Mouse (Mus musculus): Measurements from ENCODE around the gene Rai14. TPM values are rescaled to one million over a fixed set of nuclear protein-coding genes. Genes with fewer than 3 reads are reported as not detected.

The Rai14 gene
- total and polyA plus RNA-seq, 3 experiments = not detected

DNA sequence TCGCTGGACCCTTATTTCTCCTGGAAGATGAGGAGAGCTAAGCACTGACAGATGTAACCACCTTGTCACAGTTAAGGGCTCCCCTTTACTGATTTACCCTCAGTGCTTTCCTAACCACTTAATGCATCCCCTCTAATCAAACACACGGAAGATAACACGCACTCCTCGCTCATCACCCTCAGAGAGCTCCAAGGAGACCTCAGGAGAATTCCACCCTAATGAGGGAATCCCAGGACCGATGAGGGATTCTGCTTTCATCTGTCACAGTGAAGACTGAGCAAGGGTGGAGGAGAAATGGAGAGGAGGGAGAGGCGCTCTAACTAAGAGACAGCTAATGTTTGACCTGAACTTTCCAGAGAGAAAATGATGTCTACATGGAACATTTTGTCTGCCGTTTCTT is 44.3 kb downstream of the Rai14 start:
- Histone ChIP-seq H3K79me2 (ENCODE audit: control insufficient read depth, insufficient read depth, low read length, poor library complexity) (no peaks in the 10 kb centered on the region), H3K9me3 (replicated peaks; ENCODE audit: insufficient read depth, low read length) (no peaks in the 10 kb centered on the region), H3K27me3 (ENCODE audit: control insufficient read depth in 1 of 2, insufficient read depth in 2 of 2, low read length in 2 of 2) (no peaks in the 10 kb centered on the region), H3K36me3 (ENCODE audit: control insufficient read depth in 1 of 2, insufficient read depth in 2 of 2, low read length in 2 of 2) (no peaks in the 10 kb centered on the region), H3K9ac (ENCODE audit: control insufficient read depth, low read depth, low read length, poor library complexity, severe bottlenecking) (no peak overlapping the region), H3K4me3 (ENCODE audit: control insufficient read depth in 1 of 2, insufficient read depth in 1 of 2, low read depth in 2 of 2, low read length in 2 of 2) (no peak overlapping the region), H3K4me1 (ENCODE audit: control insufficient read depth in 1 of 2, insufficient read depth in 2 of 2, low read length in 2 of 2) (no peaks in the 10 kb centered on the region), H3K27ac (ENCODE audit: control insufficient read depth, low read depth, low read length) (no peak overlapping the region)
- no peak for DNase-seq (ENCODE audit: low read depth, low spot score)
- TF ChIP-seq BHLHE40 (IDR thresholded peaks at IDR 0.05; ENCODE audit: borderline replicate concordance, low read depth, low read length) (no peak), JUND (IDR thresholded peaks at IDR 0.05; ENCODE audit: low read depth, low read length) (no peak), TAL1 (IDR thresholded peaks at IDR 0.05; ENCODE audit: low read length) (no peak), NRF1 (IDR thresholded peaks at IDR 0.05; ENCODE audit: insufficient read depth, low read depth, low read length, poor library complexity, severe bottlenecking) (no peak)

DNA sequence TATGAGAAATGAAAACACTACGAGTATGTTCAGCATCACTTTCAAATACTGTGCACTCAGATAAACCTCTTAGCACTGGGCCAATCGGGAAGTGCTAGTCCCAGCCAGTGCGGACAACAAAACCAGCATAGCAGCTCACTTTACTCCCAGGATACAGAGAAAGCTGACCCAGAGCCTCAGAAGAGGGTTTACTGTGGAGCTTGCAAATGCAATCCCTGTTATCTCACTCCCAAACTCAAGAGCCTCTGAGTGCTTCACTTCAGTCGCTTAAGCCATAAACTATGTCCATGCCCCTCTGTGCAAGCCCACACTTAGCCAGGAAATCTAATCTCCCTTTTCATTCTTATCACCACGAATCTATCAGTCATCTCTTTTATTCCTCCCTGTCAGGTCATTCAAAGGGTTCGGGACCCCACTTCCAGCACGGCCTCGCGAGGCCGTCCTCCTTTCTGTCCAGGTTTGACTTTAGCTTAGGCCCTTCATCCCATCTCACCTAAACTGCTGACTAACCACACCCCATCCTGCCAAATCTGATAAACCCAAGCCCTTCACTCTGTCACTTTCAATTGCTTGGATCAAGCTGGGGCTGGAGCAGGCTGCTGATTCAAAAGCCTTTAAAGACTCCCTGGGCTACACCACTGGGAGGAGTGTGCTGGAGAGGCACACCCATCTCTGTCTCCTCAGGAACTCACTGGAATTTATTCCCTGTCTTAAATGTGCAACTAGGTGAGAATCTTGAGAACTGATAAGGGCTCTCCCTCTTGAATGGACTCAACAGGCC is 46.1 kb downstream of the Rai14 start:
- no peaks in the 10 kb centered on the region for H3K4me1 ChIP-seq (ENCODE audit: control insufficient read depth in 1 of 2, insufficient read depth in 2 of 2, low read length in 2 of 2)
- H3K27ac ChIP-seq (ENCODE audit: control insufficient read depth, low read depth, low read length) = no peak overlapping the region
- DNase-seq (ENCODE audit: low read depth, low spot score) = no peak
- H3K9ac ChIP-seq (ENCODE audit: control insufficient read depth, low read depth, low read length, poor library complexity, severe bottlenecking) = no peak overlapping the region
- H3K4me3 ChIP-seq (ENCODE audit: control insufficient read depth in 1 of 2, insufficient read depth in 1 of 2, low read depth in 2 of 2, low read length in 2 of 2) = no peak overlapping the region
- H3K79me2 ChIP-seq (ENCODE audit: control insufficient read depth, insufficient read depth, low read length, poor library complexity) = no peaks in the 10 kb centered on the region
- no peak for TF ChIP-seq NRF1 (IDR thresholded peaks at IDR 0.05; ENCODE audit: insufficient read depth, low read depth, low read length, poor library complexity, severe bottlenecking)
- no peak for TF ChIP-seq MXI1 (IDR thresholded peaks at IDR 0.05; ENCODE audit: low read depth, low read length)
- no peak for TF ChIP-seq JUND (IDR thresholded peaks at IDR 0.05; ENCODE audit: low read depth, low read length)
- no peak for TF ChIP-seq GATA1 (IDR thresholded peaks at IDR 0.05; ENCODE audit: low read depth, low read length)
- TF ChIP-seq UBTF (IDR thresholded peaks at IDR 0.05; ENCODE audit: borderline replicate concordance, insufficient read depth, low read depth, low read length) = no peak
- TF ChIP-seq ZKSCAN1 (IDR thresholded peaks at IDR 0.05; ENCODE audit: low read depth, low read length) = no peak
- TF ChIP-seq USF2 (IDR thresholded peaks at IDR 0.05; ENCODE audit: borderline replicate concordance in 1 of 2, insufficient read depth in 1 of 2, low read depth in 1 of 2, low read length in 2 of 2) = no peak
- no peak for TF ChIP-seq TCF12 (IDR thresholded peaks at IDR 0.05; ENCODE audit: low read depth, low read length)
- no peaks in the 10 kb centered on the region for H3K36me3 ChIP-seq (ENCODE audit: control insufficient read depth in 1 of 2, insufficient read depth in 2 of 2, low read length in 2 of 2)
- H3K27me3 ChIP-seq (ENCODE audit: control insufficient read depth in 1 of 2, insufficient read depth in 2 of 2, low read length in 2 of 2) = no peaks in the 10 kb centered on the region
- no peaks in the 10 kb centered on the region for H3K9me3 ChIP-seq (replicated peaks; ENCODE audit: insufficient read depth, low read length)

DNA sequence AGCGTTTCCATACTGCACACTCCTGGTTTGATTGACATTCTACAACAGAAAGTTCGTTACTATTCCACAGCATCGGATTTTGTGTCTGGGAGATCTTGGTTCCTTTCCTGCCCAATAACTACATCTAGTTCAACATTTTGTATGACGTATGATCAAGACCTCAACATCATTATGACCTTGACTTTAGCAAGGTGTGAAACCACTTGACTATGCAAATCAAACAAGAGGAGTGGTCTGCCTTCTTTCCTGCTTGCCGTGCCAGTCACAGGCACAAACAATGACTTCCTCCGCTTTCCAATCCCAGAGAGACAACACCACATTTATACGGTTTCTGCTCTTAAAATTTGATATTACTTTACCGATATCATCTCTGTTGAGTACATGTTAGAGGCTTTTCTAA is 48.6 kb downstream of the Rai14 start:
- Histone ChIP-seq H3K9ac (ENCODE audit: control insufficient read depth, low read depth, low read length, poor library complexity, severe bottlenecking) (no peak overlapping the region), H3K9me3 (replicated peaks; ENCODE audit: insufficient read depth, low read length) (no peaks in the 10 kb centered on the region), H3K36me3 (ENCODE audit: control insufficient read depth in 1 of 2, insufficient read depth in 2 of 2, low read length in 2 of 2) (no peaks in the 10 kb centered on the region), H3K79me2 (ENCODE audit: control insufficient read depth, insufficient read depth, low read length, poor library complexity) (no peaks in the 10 kb centered on the region), H3K27me3 (ENCODE audit: control insufficient read depth in 1 of 2, insufficient read depth in 2 of 2, low read length in 2 of 2) (no peaks in the 10 kb centered on the region), H3K27ac (ENCODE audit: control insufficient read depth, low read depth, low read length) (no peak overlapping the region), H3K4me1 (ENCODE audit: control insufficient read depth in 1 of 2, insufficient read depth in 2 of 2, low read length in 2 of 2) (no peaks in the 10 kb centered on the region), H3K4me3 (ENCODE audit: control insufficient read depth in 1 of 2, insufficient read depth in 1 of 2, low read depth in 2 of 2, low read length in 2 of 2) (no peak overlapping the region)
- DNase-seq (ENCODE audit: low read depth, low spot score) = no peak
- TF ChIP-seq MXI1 (IDR thresholded peaks at IDR 0.05; ENCODE audit: low read depth, low read length) = no peak
- no peak for TF ChIP-seq MYC (IDR thresholded peaks at IDR 0.05; ENCODE audit: low read depth, low read length)
- TF ChIP-seq ZNF384 (IDR thresholded peaks at IDR 0.05; ENCODE audit: low read depth, low read length) = no peak
- no peak for TF ChIP-seq HCFC1 (IDR thresholded peaks at IDR 0.05; ENCODE audit: low read depth, low read length)
- TF ChIP-seq POLR2A (IDR thresholded peaks at IDR 0.05; ENCODE audit: control insufficient read depth in 1 of 2, insufficient read depth in 1 of 2, low read depth in 1 of 2, low read length in 2 of 2, poor library complexity in 1 of 2) = no peak
- TF ChIP-seq GABPA (IDR thresholded peaks at IDR 0.05; ENCODE audit: low read depth, low read length) = no peak
- TF ChIP-seq RCOR1 (IDR thresholded peaks at IDR 0.05; ENCODE audit: low read depth, low read length) = no peak
- TF ChIP-seq SMC3 (IDR thresholded peaks at IDR 0.05; ENCODE audit: low read depth, low read length) = no peak
- no peak for TF ChIP-seq E2F4 (IDR thresholded peaks at IDR 0.05; ENCODE audit: borderline replicate concordance, low read depth, low read length)
- no peak for TF ChIP-seq JUND (IDR thresholded peaks at IDR 0.05; ENCODE audit: low read depth, low read length)
- TF ChIP-seq ZKSCAN1 (IDR thresholded peaks at IDR 0.05; ENCODE audit: low read depth, low read length) = no peak
- no peak for TF ChIP-seq CHD1 (IDR thresholded peaks at IDR 0.05; ENCODE audit: low read depth, low read length)
- no peak for TF ChIP-seq USF2 (IDR thresholded peaks at IDR 0.05; ENCODE audit: borderline replicate concordance in 1 of 2, insufficient read depth in 1 of 2, low read depth in 1 of 2, low read length in 2 of 2)
- no peak for TF ChIP-seq MEF2A (IDR thresholded peaks at IDR 0.05; ENCODE audit: extremely low read depth, insufficient replicate concordance, low read depth, low read length, poor library complexity, severe bottlenecking)
- no peak for TF ChIP-seq SIN3A (IDR thresholded peaks at IDR 0.05; ENCODE audit: low read length)
- no peak for TF ChIP-seq ETS1 (IDR thresholded peaks at IDR 0.05; ENCODE audit: low read depth, low read length)
- TF ChIP-seq USF1 (IDR thresholded peaks at IDR 0.05; ENCODE audit: low read depth, low read length) = no peak

Data from MEL (cell line).